Mouse (Mus musculus) forebrain, embryonic 16.5 days (tissue): ENCODE data around the gene Atf2. TPM values are rescaled to one million over a fixed set of nuclear protein-coding genes. Genes with fewer than 3 reads are reported as not detected.
"Not testable (repeated sequence)": the region's sequence is repeated elsewhere in the genome, so short reads cannot be mapped to it uniquely, and the experiment has no call there.

Source experiments
- ATAC-seq: fragments of 200-750 bp; cut with Nextera tagmentation; 2 replicates; pipeline ENCODE4 v1.8.0; 2017; ENCODE audit warnings: mild to moderate bottlenecking, moderate library complexity
- H3K27ac ChIP-seq: fragments of 300-500 bp; sonication (generic); 2 replicates; pipeline ENCODE4 v1.5.1; 2014; ENCODE audit warnings: low read length, control low read depth
- H3K27me3 ChIP-seq: fragments of 300-500 bp; sonication (generic); replicated peaks from 2 replicates; pipeline ENCODE4 v1.6.1; 2014; ENCODE audit warnings: low read length; ENCODE audit not compliant: control insufficient read depth, insufficient read depth
- H3K36me3 ChIP-seq: fragments of 300-500 bp; sonication (generic); 2 replicates; pipeline ENCODE4 v1.6.1; 2014; ENCODE audit not compliant: control insufficient read depth, insufficient read depth
- H3K4me1 ChIP-seq: fragments of 300-500 bp; sonication (generic); replicated peaks from 2 replicates; pipeline ENCODE4 v1.6.1; 2014; ENCODE audit warnings: low read length; ENCODE audit not compliant: control insufficient read depth, insufficient read depth
- H3K4me2 ChIP-seq: fragments of 300-500 bp; sonication (generic); 2 replicates; pipeline ENCODE4 v1.6.1; 2014; ENCODE audit warnings: mild to moderate bottlenecking, low read length, control low read depth
- H3K4me3 ChIP-seq: fragments of 300-500 bp; sonication (generic); replicated peaks from 2 replicates; pipeline ENCODE4 v1.5.1; 2014; ENCODE audit warnings: mild to moderate bottlenecking, low read length, control low read depth
- H3K9ac ChIP-seq: fragments of 300-500 bp; sonication (generic); replicated peaks from 2 replicates; pipeline ENCODE4 v1.6.1; 2014; ENCODE audit warnings: low read depth, low read length, control low read depth
- H3K9me3 ChIP-seq: fragments of 300-500 bp; sonication (generic); 2 replicates; pipeline ENCODE4 v1.6.1; 2016; ENCODE audit warnings: low read length; ENCODE audit not compliant: control insufficient read depth
- WGBS: fragments of 180-500 bp; shearing (Covaris S2); extraction: QIAGEN DNeasy Blood & Tissue Kit; methylation state at CpG from one replicate; pipeline ENCODE4 v1.1.7; 2014; 5-methylcytosine and 5-hydroxymethylcytosine counted together
- polyA plus RNA-seq: library from polyadenylated mRNA; unstranded; fragments of >200 nt; fragmentation: Nextera tagmentation; extraction: Ambion mirVana; gene quantifications from 2 replicates; pipeline ENCODE4 v1.2.1, GENCODE M21; 2015

Atf2 gene
- polyA plus RNA-seq, 1 experiment from 2014 or later = 123 TPM

- H3K9me3 ChIP-seq = no peaks in the 10 kb centered on the region
- ATAC-seq = no peak
- no peak overlapping the region for H3K27ac ChIP-seq
- H3K36me3 ChIP-seq = peaks cover 19% of the 10 kb centered on the region
- H3K9ac ChIP-seq = no peak overlapping the region
- WGBS = 80% methylated on average over 3 of the region's 3 CpGs
- H3K4me3 ChIP-seq = no peak overlapping the region
- H3K27me3 ChIP-seq = no peaks in the 10 kb centered on the region
- H3K4me1 ChIP-seq = peaks cover 11% of the 10 kb centered on the region
- H3K4me2 ChIP-seq = no peak overlapping the region
Observed at GRCm38 (mm10) chr2:73912264-73912663, 19.8 kb upstream of the Atf2 start.

- under 1% methylated on average over 38 of the region's 38 CpGs for WGBS
- peak; percentile 96 for ATAC-seq
- peaks cover 28% of the 10 kb centered on the region for H3K36me3 ChIP-seq
Observed at GRCm38 (mm10) chr2:73911175-73911700, 18.8 kb upstream of the Atf2 start, which contains the start of gene Atp5g3. Gene Atp5g3, minus strand, starts transcription at chr2:73911326.

GRCm38 (mm10) chr2:73910571-73911174, 18.2 kb upstream of the Atf2 start:
- Histone ChIP-seq H3K27ac (peak overlapping the region; percentile 74), H3K36me3 (peaks cover 28% of the 10 kb centered on the region), H3K4me1 (peaks cover 11% of the 10 kb centered on the region), H3K9ac (peak overlapping the region; percentile 97), H3K4me2 (peak overlapping the region; percentile 66), H3K27me3 (no peaks in the 10 kb centered on the region), H3K4me3 (peak overlapping the region; percentile 92), H3K9me3 (no peaks in the 10 kb centered on the region)
- ATAC-seq = peak; percentile 49
- 0% methylated on average over 45 of the region's 50 CpGs for WGBS

More at GRCm38 (mm10) chr2:73911175-73911700, 18.8 kb upstream of the Atf2 start, which contains the start of gene Atp5g3:
- Histone ChIP-seq H3K4me3 (peak within 1 kb of the TSS; percentile 92), H3K27ac (peak within 1 kb of the TSS; percentile 74), H3K27me3 (no peaks in the 10 kb centered on the region), H3K4me2 (peak within 1 kb of the TSS; percentile 66), H3K9me3 (no peaks in the 10 kb centered on the region), H3K4me1 (peaks cover 11% of the 10 kb centered on the region), H3K9ac (peak within 1 kb of the TSS; percentile 97)

- WGBS = 84% methylated on average over 2 of the region's 2 CpGs
- no peak overlapping the region for H3K4me2 ChIP-seq
- no peak for ATAC-seq
Observed at GRCm38 (mm10) chr2:73909116-73909515, 16.7 kb upstream of the Atf2 start.

GRCm38 (mm10) chr2:73904679-73905078, 12.2 kb upstream of the Atf2 start:
- not testable (repeated sequence) for H3K4me2 ChIP-seq, H3K9ac ChIP-seq, H3K27ac ChIP-seq, H3K4me1 ChIP-seq, H3K4me3 ChIP-seq, ATAC-seq, H3K27me3 ChIP-seq, H3K9me3 ChIP-seq
- peaks cover 27% of the 10 kb centered on the region for H3K36me3 ChIP-seq

More at GRCm38 (mm10) chr2:73909116-73909515, 16.7 kb upstream of the Atf2 start:
- Histone ChIP-seq H3K9me3 (no peaks in the 10 kb centered on the region), H3K27me3 (no peaks in the 10 kb centered on the region), H3K9ac (no peak overlapping the region), H3K4me3 (no peak overlapping the region), H3K27ac (no peak overlapping the region), H3K36me3 (peaks cover 28% of the 10 kb centered on the region), H3K4me1 (peaks cover 11% of the 10 kb centered on the region)

GRCm38 (mm10) chr2:73903536-73903935, 11.1 kb upstream of the Atf2 start:
- no peak for ATAC-seq
- H3K36me3 ChIP-seq = peaks cover 21% of the 10 kb centered on the region
- H3K4me2 ChIP-seq = no peak overlapping the region
- H3K9me3 ChIP-seq = no peaks in the 10 kb centered on the region
- H3K9ac ChIP-seq = no peak overlapping the region
- H3K27ac ChIP-seq = no peak overlapping the region
- 95% methylated on average over 2 of the region's 2 CpGs for WGBS
- H3K4me1 ChIP-seq = no peaks in the 10 kb centered on the region
- H3K4me3 ChIP-seq = no peak overlapping the region
- no peaks in the 10 kb centered on the region for H3K27me3 ChIP-seq

GRCm38 (mm10) chr2:73902328-73902727, 9.9 kb upstream of the Atf2 start:
- not testable (repeated sequence) for H3K4me1 ChIP-seq
- WGBS = 94% methylated on average over 3 of the region's 3 CpGs

GRCm38 (mm10) chr2:73901169-73901568, 8.7 kb upstream of the Atf2 start:
- Histone ChIP-seq H3K4me1 (no peaks in the 10 kb centered on the region), H3K36me3 (no peaks in the 10 kb centered on the region), H3K9me3 (no peaks in the 10 kb centered on the region), H3K27ac (no peak overlapping the region), H3K4me3 (no peak overlapping the region), H3K4me2 (no peak overlapping the region), H3K9ac (no peak overlapping the region), H3K27me3 (no peaks in the 10 kb centered on the region)
- ATAC-seq = no peak

More at GRCm38 (mm10) chr2:73902328-73902727, 9.9 kb upstream of the Atf2 start:
- H3K4me3 ChIP-seq, H3K27me3 ChIP-seq, H3K9me3 ChIP-seq, H3K9ac ChIP-seq, H3K27ac ChIP-seq, ATAC-seq, H3K36me3 ChIP-seq, H3K4me2 ChIP-seq: not testable (repeated sequence)

- Histone ChIP-seq H3K36me3 (no peaks in the 10 kb centered on the region), H3K9me3 (no peaks in the 10 kb centered on the region), H3K9ac (no peak overlapping the region), H3K27ac (no peak overlapping the region), H3K4me3 (no peak overlapping the region), H3K27me3 (no peaks in the 10 kb centered on the region), H3K4me1 (no peaks in the 10 kb centered on the region), H3K4me2 (no peak overlapping the region)
- ATAC-seq = no peak
- WGBS = 78% methylated on average over 1 of the region's 1 CpGs
Observed at GRCm38 (mm10) chr2:73900364-73900763, 7.9 kb upstream of the Atf2 start.
